Mouse (Mus musculus) liver, embryonic 16.5 days (tissue): ENCODE results near the gene Pomgnt2. TPM values are rescaled to one million over a fixed set of nuclear protein-coding genes. Genes with fewer than 3 reads are reported as not detected.

Source experiments
- ATAC-seq: fragments of 200-750 bp; cut with Nextera tagmentation; 2 replicates; pipeline ENCODE4 v1.8.0; 2017; ENCODE audit warnings: low read depth, mild to moderate bottlenecking, moderate number of reproducible peaks, moderate library complexity
- H3K27ac ChIP-seq: fragments of 300-500 bp; sonication (generic); 2 replicates; pipeline ENCODE4 v1.5.1; 2014; ENCODE audit warnings: mild to moderate bottlenecking, low read length
- H3K27me3 ChIP-seq: fragments of 300-500 bp; sonication (generic); 2 replicates; pipeline ENCODE4 v1.6.1; 2014; ENCODE audit warnings: low read depth, low read length, mixed read lengths; ENCODE audit not compliant: control insufficient read depth, insufficient read depth
- H3K36me3 ChIP-seq: fragments of 300-500 bp; sonication (generic); 2 replicates; pipeline ENCODE4 v1.6.1; 2014; ENCODE audit warnings: mild to moderate bottlenecking; ENCODE audit not compliant: control insufficient read depth, insufficient read depth
- H3K4me1 ChIP-seq: fragments of 300-500 bp; sonication (generic); 2 replicates; pipeline ENCODE4 v1.6.1; 2014; ENCODE audit warnings: low read depth, low read length, mixed read lengths; ENCODE audit not compliant: control insufficient read depth
- H3K4me2 ChIP-seq: fragments of 300-500 bp; sonication (generic); 2 replicates; pipeline ENCODE4 v1.6.1; 2014; ENCODE audit warnings: low read depth, low read length, mixed read lengths
- H3K4me3 ChIP-seq: fragments of 300-500 bp; sonication (generic); 2 replicates; pipeline ENCODE4 v1.5.1; 2014; ENCODE audit warnings: low read depth, mild to moderate bottlenecking, low read length
- H3K9ac ChIP-seq: fragments of 300-500 bp; sonication (generic); 2 replicates; pipeline ENCODE4 v1.6.1; 2014; ENCODE audit warnings: low read depth, low read length
- H3K9me3 ChIP-seq: fragments of 300-500 bp; sonication (generic); replicated peaks from 2 replicates; pipeline ENCODE4 v1.6.1; 2016; ENCODE audit warnings: low read length; ENCODE audit not compliant: control insufficient read depth
- WGBS: fragments of 180-500 bp; shearing (Covaris S2); extraction: QIAGEN DNeasy Blood & Tissue Kit; methylation state at CpG from one replicate; pipeline ENCODE4 v1.1.7; 2014; ENCODE audit not compliant: insufficient replicate concordance; 5-methylcytosine and 5-hydroxymethylcytosine counted together
- polyA plus RNA-seq: library from polyadenylated mRNA; unstranded; fragments of >200 nt; fragmentation: Nextera tagmentation; extraction: Ambion mirVana; gene quantifications from 2 replicates; pipeline ENCODE4 v1.2.1, GENCODE M21; 2015

The Pomgnt2 gene
- polyA plus RNA-seq, 1 experiment from 2014 or later, result 3.2 TPM

GRCm38 (mm10) chr9:121943005-121943404 lies 53.9 kb downstream of the Pomgnt2 start:
- no peak overlapping the region for H3K9ac ChIP-seq
- no peaks in the 10 kb centered on the region for H3K36me3 ChIP-seq
- no peak overlapping the region for H3K4me3 ChIP-seq
- no peak overlapping the region for H3K4me2 ChIP-seq
- ATAC-seq, result no peak
- no peaks in the 10 kb centered on the region for H3K27me3 ChIP-seq
- no peaks in the 10 kb centered on the region for H3K4me1 ChIP-seq
- WGBS, result 46% methylated on average over 3 of the region's 3 CpGs
- H3K9me3 ChIP-seq, result no peaks in the 10 kb centered on the region
- H3K27ac ChIP-seq, result no peak overlapping the region

GRCm38 (mm10) chr9:121937944-121938355 lies 59.0 kb downstream of the Pomgnt2 start:
- H3K9ac ChIP-seq, result no peak overlapping the region; the same call in 1 of the 2 replicates
- H3K36me3 ChIP-seq, result no peaks in the 10 kb centered on the region
- peak overlapping the region; percentile 47 for H3K4me2 ChIP-seq
- no peaks in the 10 kb centered on the region for H3K9me3 ChIP-seq
- no peak overlapping the region for H3K27ac ChIP-seq
- 44% methylated on average over 21 of the region's 21 CpGs for WGBS
- H3K4me1 ChIP-seq, result no peaks in the 10 kb centered on the region
- no peaks in the 10 kb centered on the region; the same call in 1 of the 2 replicates for H3K27me3 ChIP-seq
- H3K4me3 ChIP-seq, result peak overlapping the region; percentile 52
- peak; percentile 37; the same call in 1 of the 2 replicates for ATAC-seq

GRCm38 (mm10) chr9:121937451-121937864 lies 59.5 kb downstream of the Pomgnt2 start:
- Histone ChIP-seq H3K4me1 (no peaks in the 10 kb centered on the region), H3K27ac (no peak overlapping the region), H3K9me3 (no peaks in the 10 kb centered on the region), H3K9ac (no peak overlapping the region), H3K4me3 (peak overlapping the region; percentile 52), H3K36me3 (no peaks in the 10 kb centered on the region), H3K27me3 (no peaks in the 10 kb centered on the region; the same call in 1 of the 2 replicates), H3K4me2 (peak overlapping the region; percentile 47)
- ATAC-seq, result no peak
- WGBS, result 35% methylated on average over 6 of the region's 6 CpGs

GRCm38 (mm10) chr9:121936952-121937351 lies 60.0 kb downstream of the Pomgnt2 start:
- H3K36me3 ChIP-seq, result no peaks in the 10 kb centered on the region
- no peak overlapping the region for H3K27ac ChIP-seq
- H3K9me3 ChIP-seq, result no peaks in the 10 kb centered on the region
- H3K27me3 ChIP-seq, result no peaks in the 10 kb centered on the region; the same call in 1 of the 2 replicates
- H3K4me2 ChIP-seq, result no peak overlapping the region
- H3K4me3 ChIP-seq, result no peak overlapping the region
- WGBS, result 50% methylated on average over 1 of the region's 1 CpGs
- H3K4me1 ChIP-seq, result no peaks in the 10 kb centered on the region
- 0 out of 2 replicates have a peak, but pooled peaks have one; percentile 13 for ATAC-seq
- no peak overlapping the region for H3K9ac ChIP-seq

- H3K36me3 ChIP-seq, result no peaks in the 10 kb centered on the region
- ATAC-seq, result no peak
- no peak overlapping the region for H3K27ac ChIP-seq
- H3K9ac ChIP-seq, result no peak overlapping the region
- no peaks in the 10 kb centered on the region for H3K9me3 ChIP-seq
- H3K4me1 ChIP-seq, result no peaks in the 10 kb centered on the region
- H3K27me3 ChIP-seq, result no peaks in the 10 kb centered on the region; the same call in 1 of the 2 replicates
- 65% methylated on average over 4 of the region's 4 CpGs for WGBS
- H3K4me2 ChIP-seq, result no peak overlapping the region
- no peak overlapping the region for H3K4me3 ChIP-seq
Observed at GRCm38 (mm10) chr9:121934856-121935255, 62.1 kb downstream of the Pomgnt2 start.

Other genes starting within 250 kb of the Pomgnt2 start
- gene Zfp651, start 237.8 kb downstream of the Pomgnt2 start, polyA plus RNA-seq, result 0.50 and 0.89 TPM in 2 replicates
- gene Klhl40, start 219.5 kb downstream of the Pomgnt2 start, polyA plus RNA-seq, result 0.53 and 1.5 TPM in 2 replicates
- 0.07 and 0.31 TPM in 2 replicates for gene Hhatl, start 204.6 kb downstream of the Pomgnt2 start, polyA plus RNA-seq
- 0.07 TPM in 1 of 2 replicates, not detected in the other for gene Ccdc13, start 157.6 kb downstream of the Pomgnt2 start, polyA plus RNA-seq
- 114 and 136 TPM in 2 replicates for gene Higd1a, start 138.7 kb downstream of the Pomgnt2 start, polyA plus RNA-seq
- gene Ackr2, start 98.8 kb downstream of the Pomgnt2 start, polyA plus RNA-seq, result 0.43 and 0.72 TPM in 2 replicates
- gene Cyp8b1, start 80.8 kb downstream of the Pomgnt2 start, polyA plus RNA-seq, result 13.0 and 19.0 TPM in 2 replicates
- gene Fam198a, start 46.1 kb downstream of the Pomgnt2 start, polyA plus RNA-seq, result 0.40 and 0.76 TPM in 2 replicates
- 17.9 and 20.1 TPM in 2 replicates for gene Snrk, start 120.2 kb upstream of the Pomgnt2 start, polyA plus RNA-seq